Mouse (Mus musculus) stomach, postnatal 0 days (tissue): Measurements from ENCODE around the gene Gtf3c5. TPM values are rescaled to one million over a fixed set of nuclear protein-coding genes. Genes with fewer than 3 reads are reported as not detected.

Experiments
- ATAC-seq: fragments of 200-750 bp; cut with Nextera tagmentation; 2 replicates; pipeline ENCODE4 v1.8.0; 2017; ENCODE audit not compliant: low FRiP score, low TSS enrichment
- DNase-seq: peaks from one replicate; pipeline ENCODE4 v3.0.0-alpha.2; 2016; ENCODE audit warnings: low spot score
- H3K27ac ChIP-seq: fragments of 300-500 bp; sonication (generic); replicated peaks from 2 replicates; pipeline ENCODE4 v1.5.1; 2014; ENCODE audit warnings: mild to moderate bottlenecking, control low read depth
- H3K27me3 ChIP-seq: fragments of 300-500 bp; sonication (generic); 2 replicates; pipeline ENCODE4 v1.6.1; 2014; ENCODE audit warnings: low read length; ENCODE audit not compliant: control insufficient read depth, insufficient read depth
- H3K36me3 ChIP-seq: fragments of 300-500 bp; sonication (generic); 2 replicates; pipeline ENCODE4 v1.6.1; 2014; ENCODE audit warnings: low read length, mixed read lengths; ENCODE audit not compliant: control insufficient read depth, insufficient read depth
- H3K4me1 ChIP-seq: fragments of 300-500 bp; sonication (generic); replicated peaks from 2 replicates; pipeline ENCODE4 v1.6.1; 2014; ENCODE audit warnings: antibody characterized with exemption; ENCODE audit not compliant: control insufficient read depth, insufficient read depth
- H3K4me2 ChIP-seq: fragments of 300-500 bp; sonication (generic); replicated peaks from 2 replicates; pipeline ENCODE4 v1.6.1; 2014; ENCODE audit warnings: low read depth, mild to moderate bottlenecking, control low read depth, moderate library complexity
- H3K4me3 ChIP-seq: fragments of 300-500 bp; sonication (generic); 2 replicates; pipeline ENCODE4 v1.5.1; 2014; ENCODE audit warnings: low read depth, low read length, control low read depth
- H3K9ac ChIP-seq: fragments of 300-500 bp; sonication (generic); 2 replicates; pipeline ENCODE4 v1.6.1; 2014; ENCODE audit warnings: mild to moderate bottlenecking, low read length, control low read depth, mixed read lengths
- H3K9me3 ChIP-seq: fragments of 300-500 bp; sonication (generic); 2 replicates; pipeline ENCODE4 v1.6.1; 2016; ENCODE audit warnings: low read length; ENCODE audit not compliant: control insufficient read depth
- CTCF ChIP-seq: IDR thresholded peaks from 2 replicates; pipeline ENCODE4 v1.5.1; 2016; ENCODE audit warnings: antibody characterized with exemption, low read depth, mild to moderate bottlenecking, moderate library complexity
- EP300 ChIP-seq: optimal IDR thresholded peaks from 2 replicates; pipeline ENCODE3; 2016; ENCODE audit warnings: antibody characterized with exemption
- WGBS: fragments of 180-500 bp; shearing (Covaris S2); extraction: QIAGEN DNeasy Blood & Tissue Kit; methylation state at CpG from one replicate; pipeline ENCODE4 v1.1.7; 2014; 5-methylcytosine and 5-hydroxymethylcytosine counted together
- polyA plus RNA-seq: library from polyadenylated mRNA; unstranded; fragments of >200 nt; fragmentation: Nextera tagmentation; extraction: Ambion mirVana; gene quantifications from 2 replicates; pipeline ENCODE4 v1.2.1, GENCODE M21; 2015

Gene Gtf3c5
- polyA plus RNA-seq, 1 experiment from 2014 or later: 13.1 TPM

- peaks cover 36% of the 10 kb centered on the region for H3K36me3 ChIP-seq
- H3K4me2 ChIP-seq: no peak overlapping the region
- DNase-seq (no peak), ATAC-seq (no peak)
- TF ChIP-seq CTCF (no peak), EP300 (no peak)
- WGBS: 93% methylated on average over 5 of the region's 5 CpGs
- no peak overlapping the region for H3K4me3 ChIP-seq
- H3K27ac ChIP-seq: no peak overlapping the region
- H3K9me3 ChIP-seq: no peaks in the 10 kb centered on the region
- no peaks in the 10 kb centered on the region for H3K4me1 ChIP-seq
- H3K27me3 ChIP-seq: no peaks in the 10 kb centered on the region
- no peak overlapping the region for H3K9ac ChIP-seq
These were observed 31.2 kb downstream of the Gtf3c5 start for GRCm38 (mm10) chr2:28552301-28552700.

GRCm38 (mm10) chr2:28549157-28549556, 34.4 kb downstream of the Gtf3c5 start:
- Histone ChIP-seq H3K36me3 (peaks cover 49% of the 10 kb centered on the region), H3K4me3 (no peak overlapping the region), H3K4me1 (no peaks in the 10 kb centered on the region), H3K4me2 (no peak overlapping the region), H3K9me3 (no peaks in the 10 kb centered on the region), H3K27ac (no peak overlapping the region), H3K27me3 (no peaks in the 10 kb centered on the region), H3K9ac (no peak overlapping the region)
- 83% methylated on average over 13 of the region's 13 CpGs for WGBS
- no peak for DNase-seq
- ATAC-seq: no peak
- no peak for TF ChIP-seq CTCF
- no peak for TF ChIP-seq EP300

- H3K9ac ChIP-seq: no peak overlapping the region
- no peak overlapping the region for H3K4me2 ChIP-seq
- peak; percentile 67 for ATAC-seq
These were observed 36.0 kb downstream of the Gtf3c5 start for GRCm38 (mm10) chr2:28547237-28548172.

GRCm38 (mm10) chr2:28546560-28546959, 37.0 kb downstream of the Gtf3c5 start:
- Histone ChIP-seq H3K4me1 (no peaks in the 10 kb centered on the region), H3K27me3 (no peaks in the 10 kb centered on the region), H3K9me3 (no peaks in the 10 kb centered on the region), H3K27ac (no peak overlapping the region), H3K4me3 (no peak overlapping the region), H3K9ac (no peak overlapping the region), H3K36me3 (peaks cover 48% of the 10 kb centered on the region), H3K4me2 (no peak overlapping the region)
- TF ChIP-seq EP300: no peak
- TF ChIP-seq CTCF: no peak
- DNase-seq (no peak), ATAC-seq (no peak)
- WGBS: 77% methylated on average over 6 of the region's 6 CpGs

More at GRCm38 (mm10) chr2:28547237-28548172, 36.0 kb downstream of the Gtf3c5 start:
- Histone ChIP-seq H3K9me3 (no peaks in the 10 kb centered on the region), H3K36me3 (peaks cover 53% of the 10 kb centered on the region), H3K27me3 (no peaks in the 10 kb centered on the region), H3K4me3 (no peak overlapping the region), H3K27ac (no peak overlapping the region), H3K4me1 (no peaks in the 10 kb centered on the region)
- TF ChIP-seq EP300 (no peak), CTCF (peak; percentile 99)
- peak; percentile 89 for DNase-seq
- 46% methylated on average over 11 of the region's 11 CpGs for WGBS

- DNase-seq: no peak
- no peaks in the 10 kb centered on the region for H3K27me3 ChIP-seq
- no peak overlapping the region for H3K27ac ChIP-seq
- no peaks in the 10 kb centered on the region for H3K4me1 ChIP-seq
- H3K9ac ChIP-seq: no peak overlapping the region
- H3K9me3 ChIP-seq: no peaks in the 10 kb centered on the region
- ATAC-seq: no peak
- TF ChIP-seq EP300 (no peak), CTCF (no peak)
- H3K36me3 ChIP-seq: peaks cover 46% of the 10 kb centered on the region
- H3K4me2 ChIP-seq: no peak overlapping the region
- no peak overlapping the region for H3K4me3 ChIP-seq
These were observed 37.6 kb downstream of the Gtf3c5 start for GRCm38 (mm10) chr2:28545976-28546375.

GRCm38 (mm10) chr2:28543894-28544293, 39.7 kb downstream of the Gtf3c5 start:
- no peak overlapping the region for H3K27ac ChIP-seq
- DNase-seq: no peak
- H3K9ac ChIP-seq: no peak overlapping the region
- H3K9me3 ChIP-seq: no peaks in the 10 kb centered on the region
- no peak for ATAC-seq
- 81% methylated on average over 8 of the region's 8 CpGs for WGBS
- no peak for TF ChIP-seq EP300
- no peak for TF ChIP-seq CTCF
- H3K36me3 ChIP-seq: peaks cover 29% of the 10 kb centered on the region
- no peak overlapping the region for H3K4me3 ChIP-seq
- H3K4me1 ChIP-seq: peaks cover 9% of the 10 kb centered on the region
- no peak overlapping the region for H3K4me2 ChIP-seq
- no peaks in the 10 kb centered on the region for H3K27me3 ChIP-seq
